Comparison of ENCODE assay signal across 18 mouse cellular contexts in genomic region chr1:34961633-34962507, GRCm38 (mm10).
DNase-seq lines count a peak whose midpoint lies in the region; ATAC-seq lines count a peak whose summit lies in the region.
"Had no signal": no experiment of that assay in that cellular context is flagged by ENCODE, and none has a peak within 500 bp of the region (broad histone marks: within the 10 kb centered on the region; RNA-seq: fewer than 3 reads in every experiment).

No protein-coding gene starts in this region.

- no peak overlapping the region for H3K4me2 ChIP-seq in midbrain, embryonic 13.5 days (replicated peaks)
- no peak overlapping the region for H3K4me2 ChIP-seq in midbrain, embryonic 11.5 days
- H3K4me2 ChIP-seq in hindbrain, embryonic 13.5 days, result no peak overlapping the region
- H3K4me2 ChIP-seq: heart, embryonic 13.5 days; liver, embryonic 13.5 days; neural tube, embryonic 13.5 days had no signal

- H3K4me3 ChIP-seq in midbrain, embryonic 13.5 days (replicated peaks), result no peak overlapping the region
- H3K4me3 ChIP-seq in midbrain, embryonic 11.5 days (ENCODE audit: low read depth, low read length), result no peak overlapping the region
- no peak overlapping the region for H3K4me3 ChIP-seq in hindbrain, embryonic 13.5 days
- H3K4me3 ChIP-seq: heart, embryonic 13.5 days; liver, embryonic 13.5 days; neural tube, embryonic 13.5 days had no signal

- peak; percentile 70 for ATAC-seq in midbrain, embryonic 13.5 days
- no peak for ATAC-seq in midbrain, embryonic 11.5 days (ENCODE audit: low FRiP score)
- ATAC-seq in hindbrain, embryonic 13.5 days (ENCODE audit: low FRiP score), result peak; percentile 36; the same call in 1 of the 2 replicates
- ATAC-seq: lung, postnatal 0 days had no signal

- H3K9ac ChIP-seq in midbrain, embryonic 13.5 days (replicated peaks), result no peak overlapping the region
- H3K9ac ChIP-seq in midbrain, embryonic 11.5 days (ENCODE audit: low read length), result no peak overlapping the region
- no peak overlapping the region for H3K9ac ChIP-seq in hindbrain, embryonic 13.5 days
- H3K9ac ChIP-seq: heart, embryonic 13.5 days; liver, embryonic 13.5 days; neural tube, embryonic 13.5 days had no signal

- 0 out of 2 replicates have a peak overlapping the region, but pooled peaks have one; percentile 51 for H3K27ac ChIP-seq in midbrain, embryonic 13.5 days
- H3K27ac ChIP-seq in midbrain, embryonic 11.5 days (ENCODE audit: low read depth, low read length), result no peak overlapping the region
- H3K27ac ChIP-seq in hindbrain, embryonic 13.5 days, result no peak overlapping the region
- H3K27ac ChIP-seq: heart, embryonic 13.5 days; kidney, postnatal 0 days; liver, embryonic 13.5 days; neural tube, embryonic 13.5 days; stomach, postnatal 0 days had no signal

- no peaks in the 10 kb centered on the region; the same call in 1 of the 2 replicates for H3K4me1 ChIP-seq in midbrain, embryonic 13.5 days (replicated peaks)
- no peaks in the 10 kb centered on the region for H3K4me1 ChIP-seq in midbrain, embryonic 11.5 days (ENCODE audit: control insufficient read depth, insufficient read depth, low read length)
- no peaks in the 10 kb centered on the region for H3K4me1 ChIP-seq in hindbrain, embryonic 13.5 days (replicated peaks)
- H3K4me1 ChIP-seq: heart, embryonic 13.5 days; liver, embryonic 13.5 days; neural tube, embryonic 13.5 days had no signal

- 77% methylated on average over 19 of the region's 19 CpGs for WGBS in midbrain, embryonic 13.5 days
- 79% methylated on average over 19 of the region's 19 CpGs for WGBS in midbrain, embryonic 11.5 days
- 71% methylated on average over 19 of the region's 19 CpGs for WGBS in hindbrain, embryonic 13.5 days

- H3K36me3 ChIP-seq in midbrain, embryonic 13.5 days, result no peaks in the 10 kb centered on the region
- no peaks in the 10 kb centered on the region for H3K36me3 ChIP-seq in midbrain, embryonic 11.5 days (ENCODE audit: control insufficient read depth, insufficient read depth, low read length)
- H3K36me3 ChIP-seq in hindbrain, embryonic 13.5 days, result no peaks in the 10 kb centered on the region
- H3K36me3 ChIP-seq: heart, embryonic 13.5 days; liver, embryonic 13.5 days; neural tube, embryonic 13.5 days had no signal

- peaks cover 6% of the 10 kb centered on the region; the same call in 1 of the 2 replicates for H3K9me3 ChIP-seq in midbrain, embryonic 13.5 days
- no peaks in the 10 kb centered on the region for H3K9me3 ChIP-seq in midbrain, embryonic 11.5 days (ENCODE audit: control insufficient read depth, low read length)
- H3K9me3 ChIP-seq in hindbrain, embryonic 13.5 days, result 0 out of 2 replicates have a peak, but pooled peaks cover 6% of the 10 kb centered on the region
- H3K9me3 ChIP-seq: neural tube, embryonic 13.5 days had no signal

- DNase-seq in embryo, embryonic 11 days, result peak; percentile 16
- DNase-seq in embryo, embryonic 10 days (ENCODE audit: low spot score), result no peak
- DNase-seq in midbrain, embryonic 11.5 days (ENCODE audit: low spot score, missing footprints), result no peak
- DNase-seq in urinary bladder, adult 2 months (ENCODE audit: low spot score), result no peak
- DNase-seq in cerebellum, postnatal 36 days, result no peak
- no peak for DNase-seq in urinary bladder, postnatal 4 days (ENCODE audit: low spot score in 2 of 2)
- DNase-seq: cerebellum, adult 2 months; gastrocnemius, postnatal 36 days; liver, embryonic 13.5 days; right cerebral cortex, adult 18-20 months; thymus, postnatal 36 days had no signal

- no peaks in the 10 kb centered on the region for H3K27me3 ChIP-seq in midbrain, embryonic 13.5 days
- H3K27me3 ChIP-seq in midbrain, embryonic 11.5 days (ENCODE audit: control insufficient read depth, insufficient read depth, low read length), result no peaks in the 10 kb centered on the region
- H3K27me3 ChIP-seq in hindbrain, embryonic 13.5 days, result no peaks in the 10 kb centered on the region
- H3K27me3 ChIP-seq: heart, embryonic 13.5 days; liver, embryonic 13.5 days; neural tube, embryonic 13.5 days had no signal
